Mouse (Mus musculus) gastrocnemius, postnatal 14 days (tissue): ENCODE measurements around the gene Ces5a. TPM values are rescaled to one million over a fixed set of nuclear protein-coding genes. Genes with fewer than 3 reads are reported as not detected.

Source experiments
- total RNA-seq, 2 experiments: library from RNA; stranded (reverse); gene quantifications; 2 replicates each; pipeline ENCODE4 v1.2.3; 2021

Gene Ces5a
- total RNA-seq, 2 experiments from 2014 or later, result 0.24 to 1.4 TPM

Other genes with a start within 250 kb of the Ces5a start
- gene Ces1g, start 198.5 kb downstream of the Ces5a start, total RNA-seq, result not detected
- gene Ces1h, start 156.1 kb downstream of the Ces5a start, total RNA-seq, result not detected